Mouse (Mus musculus): Measurements from ENCODE around the gene Rftn2. TPM values are rescaled to one million over a fixed set of nuclear protein-coding genes. Genes with fewer than 3 reads are reported as not detected.
"Not testable (repeated sequence)": the region's sequence is repeated elsewhere in the genome, so short reads cannot be mapped to it uniquely, and the experiment has no call there.

Rftn2 gene
- polyA plus RNA-seq, 1 experiment, result 41.0 TPM

DNA sequence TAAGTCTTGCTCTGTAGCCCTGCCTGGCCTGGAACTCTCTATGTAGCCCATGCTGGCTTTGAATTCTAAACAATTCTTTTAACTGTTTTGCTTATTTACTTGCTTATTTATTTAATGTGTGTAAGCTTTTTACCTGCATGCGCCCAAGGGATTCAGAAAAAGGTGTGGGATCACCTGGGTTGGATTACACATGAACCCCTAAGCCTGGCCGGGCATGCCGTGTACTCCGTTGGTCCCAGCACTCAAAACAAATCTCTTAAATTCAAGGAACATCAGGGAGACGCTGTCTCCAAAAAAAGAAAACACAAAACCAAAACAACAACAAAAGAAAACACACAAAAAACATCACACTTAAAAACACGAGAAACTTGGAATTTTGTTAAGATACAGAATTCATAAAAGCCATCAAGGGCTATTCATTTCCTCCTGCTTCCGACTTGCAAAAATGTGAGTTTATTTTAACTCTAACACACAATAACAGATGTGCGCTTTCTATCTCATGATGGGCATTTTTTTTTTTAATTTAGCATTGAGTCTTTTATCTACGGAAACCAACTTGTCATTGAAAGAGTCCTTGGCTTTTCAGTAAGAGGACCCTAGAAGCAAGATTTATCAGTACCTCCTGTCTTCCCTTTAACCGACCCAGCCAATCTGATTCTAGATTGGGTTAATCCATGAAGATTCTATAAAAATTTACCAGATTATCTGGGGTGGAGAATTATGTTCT, 96.2 kb downstream of the Rftn2 start:
- no peaks in the 10 kb centered on the region for H3K36me3 ChIP-seq (ENCODE audit: control insufficient read depth, insufficient read depth)
- H3ac ChIP-seq (ENCODE audit: control insufficient read depth, insufficient read length), result peak overlapping the region; percentile 84
- H3K4me2 ChIP-seq (ENCODE audit: low read depth), result peak overlapping the region; percentile 89
- no peaks in the 10 kb centered on the region for H3K27me3 ChIP-seq (ENCODE audit: control insufficient read depth, insufficient read depth, insufficient read length)
- TF ChIP-seq USF1 (IDR thresholded peaks at IDR 0.05; ENCODE audit: low read depth) (no peak), E2F4 (IDR thresholded peaks at IDR 0.05; ENCODE audit: insufficient read depth) (no peak), MYOD1 (IDR thresholded peaks at IDR 0.05; ENCODE audit: control insufficient read depth in 1 of 3, insufficient read length in 2 of 3, low read depth in 2 of 3) (no peak), MAX (IDR thresholded peaks at IDR 0.05; ENCODE audit: low read depth) (no peak), TCF3 (IDR thresholded peaks at IDR 0.05; ENCODE audit: insufficient read length, low read depth) (no peak), MYOG (IDR thresholded peaks at IDR 0.05; ENCODE audit: control insufficient read depth in 1 of 3, insufficient read depth in 1 of 3, insufficient read length in 2 of 3, low read depth in 2 of 3) (no peak), TCF12 (IDR thresholded peaks at IDR 0.05; ENCODE audit: insufficient read depth, poor library complexity, severe bottlenecking) (no peak), POLR2AphosphoS2 (IDR thresholded peaks at IDR 0.05; ENCODE audit: insufficient read length, low read depth) (no peak), SRF (IDR thresholded peaks at IDR 0.05; ENCODE audit: control insufficient read depth, insufficient read length, low read depth) (no peak), POLR2A (IDR thresholded peaks at IDR 0.05; ENCODE audit: insufficient read length, low read depth) (no peak), CEBPB (IDR thresholded peaks at IDR 0.05; ENCODE audit: insufficient read depth, poor library complexity, severe bottlenecking) (no peak), REST (IDR thresholded peaks at IDR 0.05; ENCODE audit: insufficient read depth, insufficient read length) (no peak)
- peaks cover 39% of the 10 kb centered on the region for H3K79me2 ChIP-seq (ENCODE audit: control insufficient read depth, insufficient read depth)
- H3K4me3 ChIP-seq, result peak overlapping the region; percentile 60

- Histone ChIP-seq H3K27me3 (ENCODE audit: control insufficient read depth, insufficient read depth, insufficient read length) (no peaks in the 10 kb centered on the region), H3K4me3 (no peak overlapping the region), H3K36me3 (ENCODE audit: control insufficient read depth, insufficient read depth) (no peaks in the 10 kb centered on the region), H3K4me2 (ENCODE audit: low read depth) (no peak overlapping the region), H3ac (ENCODE audit: control insufficient read depth, insufficient read length) (no peak overlapping the region), H3K79me2 (ENCODE audit: control insufficient read depth, insufficient read depth) (peaks cover 32% of the 10 kb centered on the region)
- no peak for TF ChIP-seq E2F4 (IDR thresholded peaks at IDR 0.05; ENCODE audit: insufficient read depth)
Observed at GRCm38 (mm10) chr1:55129716-55130115, 96.9 kb downstream of the Rftn2 start.

DNA sequence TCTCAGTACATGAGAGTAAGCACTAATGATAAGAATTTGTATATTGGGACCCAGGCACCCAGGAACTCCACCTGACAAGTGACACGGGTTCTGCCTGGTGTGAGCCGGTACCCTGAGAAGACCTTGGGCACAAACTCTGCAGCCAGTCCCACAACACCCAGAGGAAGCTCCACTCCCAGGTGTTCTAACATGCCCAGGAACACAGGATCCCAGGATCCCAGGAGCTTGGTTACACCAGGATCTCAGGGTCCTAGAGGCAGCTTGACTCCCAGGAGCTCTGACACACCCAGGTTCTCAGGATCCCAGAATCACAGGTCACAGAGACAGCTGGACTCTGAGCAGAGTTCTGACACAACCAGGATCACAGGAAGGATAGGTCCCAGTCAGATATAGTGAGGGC, 102.4 kb downstream of the Rftn2 start:
- H3K27me3 ChIP-seq (ENCODE audit: control insufficient read depth, insufficient read depth, insufficient read length); H3K79me2 ChIP-seq (ENCODE audit: control insufficient read depth, insufficient read depth); H3K4me2 ChIP-seq (ENCODE audit: low read depth); H3K36me3 ChIP-seq (ENCODE audit: control insufficient read depth, insufficient read depth); H3K4me3 ChIP-seq; H3ac ChIP-seq (ENCODE audit: control insufficient read depth, insufficient read length): not testable (repeated sequence)

DNA sequence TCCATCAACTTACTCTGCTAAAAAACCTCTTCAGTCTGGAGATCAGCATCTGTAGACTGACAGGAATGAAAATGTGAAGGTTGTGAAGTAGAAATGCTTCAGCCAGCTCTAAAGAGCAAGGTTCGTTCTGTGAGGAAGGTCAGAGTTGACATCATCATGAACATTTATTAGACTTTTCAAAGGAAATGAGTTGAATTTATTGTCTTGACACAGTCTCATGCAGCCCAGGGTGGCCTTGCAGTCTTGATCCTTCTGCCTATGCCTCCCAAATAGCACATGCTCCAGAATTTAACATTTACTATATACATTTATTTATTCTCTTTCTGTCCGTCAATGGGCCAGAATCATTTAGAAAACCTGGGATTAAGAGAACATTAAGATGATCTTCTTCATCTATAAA, 103.0 kb downstream of the Rftn2 start:
- Histone ChIP-seq H3K79me2 (ENCODE audit: control insufficient read depth, insufficient read depth) (no peaks in the 10 kb centered on the region), H3K36me3 (ENCODE audit: control insufficient read depth, insufficient read depth) (no peaks in the 10 kb centered on the region), H3K4me2 (ENCODE audit: low read depth) (no peak overlapping the region), H3K4me3 (no peak overlapping the region), H3ac (ENCODE audit: control insufficient read depth, insufficient read length) (no peak overlapping the region), H3K27me3 (ENCODE audit: control insufficient read depth, insufficient read depth, insufficient read length) (no peaks in the 10 kb centered on the region)
- TF ChIP-seq E2F4 (IDR thresholded peaks at IDR 0.05; ENCODE audit: insufficient read depth) (no peak), USF1 (IDR thresholded peaks at IDR 0.05; ENCODE audit: low read depth) (no peak), MYOD1 (IDR thresholded peaks at IDR 0.05; ENCODE audit: control insufficient read depth in 1 of 3, insufficient read length in 2 of 3, low read depth in 2 of 3) (no peak), SRF (IDR thresholded peaks at IDR 0.05; ENCODE audit: control insufficient read depth, insufficient read length, low read depth) (no peak), MYOG (IDR thresholded peaks at IDR 0.05; ENCODE audit: control insufficient read depth in 1 of 3, insufficient read depth in 1 of 3, insufficient read length in 2 of 3, low read depth in 2 of 3) (no peak), POLR2A (IDR thresholded peaks at IDR 0.05; ENCODE audit: insufficient read length, low read depth) (no peak), MAX (IDR thresholded peaks at IDR 0.05; ENCODE audit: low read depth) (no peak), CEBPB (IDR thresholded peaks at IDR 0.05; ENCODE audit: insufficient read depth, poor library complexity, severe bottlenecking) (no peak), TCF3 (IDR thresholded peaks at IDR 0.05; ENCODE audit: insufficient read length, low read depth) (no peak), POLR2AphosphoS2 (IDR thresholded peaks at IDR 0.05; ENCODE audit: insufficient read length, low read depth) (no peak), TCF12 (IDR thresholded peaks at IDR 0.05; ENCODE audit: insufficient read depth, poor library complexity, severe bottlenecking) (no peak), REST (IDR thresholded peaks at IDR 0.05; ENCODE audit: insufficient read depth, insufficient read length) (no peak)

- Histone ChIP-seq H3K4me2 (ENCODE audit: low read depth) (no peak overlapping the region), H3K79me2 (ENCODE audit: control insufficient read depth, insufficient read depth) (no peaks in the 10 kb centered on the region), H3K36me3 (ENCODE audit: control insufficient read depth, insufficient read depth) (no peaks in the 10 kb centered on the region), H3K4me3 (no peak overlapping the region), H3K27me3 (ENCODE audit: control insufficient read depth, insufficient read depth, insufficient read length) (no peaks in the 10 kb centered on the region), H3ac (ENCODE audit: control insufficient read depth, insufficient read length) (no peak overlapping the region)
- TF ChIP-seq MAX (IDR thresholded peaks at IDR 0.05; ENCODE audit: low read depth) (no peak), MYOD1 (IDR thresholded peaks at IDR 0.05; ENCODE audit: control insufficient read depth in 1 of 3, insufficient read length in 2 of 3, low read depth in 2 of 3) (no peak), SRF (IDR thresholded peaks at IDR 0.05; ENCODE audit: control insufficient read depth, insufficient read length, low read depth) (no peak), REST (IDR thresholded peaks at IDR 0.05; ENCODE audit: insufficient read depth, insufficient read length) (no peak), POLR2A (IDR thresholded peaks at IDR 0.05; ENCODE audit: insufficient read length, low read depth) (no peak), USF1 (IDR thresholded peaks at IDR 0.05; ENCODE audit: low read depth) (no peak), POLR2AphosphoS2 (IDR thresholded peaks at IDR 0.05; ENCODE audit: insufficient read length, low read depth) (no peak), TCF12 (IDR thresholded peaks at IDR 0.05; ENCODE audit: insufficient read depth, poor library complexity, severe bottlenecking) (no peak), CEBPB (IDR thresholded peaks at IDR 0.05; ENCODE audit: insufficient read depth, poor library complexity, severe bottlenecking) (no peak), MYOG (IDR thresholded peaks at IDR 0.05; ENCODE audit: control insufficient read depth in 1 of 3, insufficient read depth in 1 of 3, insufficient read length in 2 of 3, low read depth in 2 of 3) (no peak)
Observed at GRCm38 (mm10) chr1:55123046-55123445, 103.5 kb downstream of the Rftn2 start.

Other genes starting within 250 kb of the Rftn2 start
- gene Sf3b1, start 199.3 kb downstream of the Rftn2 start, polyA plus RNA-seq (2012; fragmentation: generic; extraction: Trizol), result 31.8 TPM
- gene Coq10b, start 174.0 kb downstream of the Rftn2 start, polyA plus RNA-seq (2012; fragmentation: generic; extraction: Trizol), result 18.5 TPM
- gene Hspe1, start 138.7 kb downstream of the Rftn2 start, polyA plus RNA-seq (2012; fragmentation: generic; extraction: Trizol), result 436 TPM
- 132 TPM for gene Hspd1, start 138.5 kb downstream of the Rftn2 start, polyA plus RNA-seq (2012; fragmentation: generic; extraction: Trizol)
- 19.5 TPM for gene Mob4, start 95.6 kb downstream of the Rftn2 start, polyA plus RNA-seq (2012; fragmentation: generic; extraction: Trizol)
- 2.2 TPM for gene Mars2, start 10.4 kb upstream of the Rftn2 start, polyA plus RNA-seq (2012; fragmentation: generic; extraction: Trizol)
- gene Boll, start 136.7 kb upstream of the Rftn2 start, polyA plus RNA-seq (2012; fragmentation: generic; extraction: Trizol), result not detected
- 1.00 TPM for gene Plcl1, start 179.1 kb upstream of the Rftn2 start, polyA plus RNA-seq (2012; fragmentation: generic; extraction: Trizol)